Mouse (Mus musculus): ENCODE results near the gene Nup133. TPM values are rescaled to one million over a fixed set of nuclear protein-coding genes. Genes with fewer than 3 reads are reported as not detected.
A peak's percentile ranks its signal among the peaks of the same experiment; 100 is the strongest.

Nup133 gene
- total RNA-seq, 2 experiments from 2014 or later: 13.9 to 17.1 TPM

- no peak for DNase-seq (ENCODE audit: low spot score in 2 of 2)
These were observed 5.2 kb upstream of the Nup133 start for GRCm38 (mm10) chr8:123954246-123954645.

- no peak for DNase-seq (ENCODE audit: low spot score in 2 of 2)
These were observed 4.6 kb upstream of the Nup133 start for GRCm38 (mm10) chr8:123953686-123954085.

GRCm38 (mm10) chr8:123950077-123950802 lies 1.2 kb upstream of the Nup133 start:
- peak; percentile 38 to 51 for DNase-seq (ENCODE audit: low spot score in 2 of 2)

- no peak for DNase-seq (ENCODE audit: low spot score in 2 of 2)
These were observed 571 bp upstream of the Nup133 start for GRCm38 (mm10) chr8:123949686-123949986.

- no peak for DNase-seq (ENCODE audit: low spot score in 2 of 2)
These were observed 20.0 kb downstream of the Nup133 start for GRCm38 (mm10) chr8:123929026-123929425.

GRCm38 (mm10) chr8:123925671-123926070 lies 23.4 kb downstream of the Nup133 start:
- DNase-seq (ENCODE audit: low spot score in 2 of 2): no peak

GRCm38 (mm10) chr8:123924719-123925118 lies 24.3 kb downstream of the Nup133 start:
- peak; percentile 65 to 76 for DNase-seq (ENCODE audit: low spot score in 2 of 2)

- no peak for DNase-seq (ENCODE audit: low spot score in 2 of 2)
These were observed 34.4 kb downstream of the Nup133 start for GRCm38 (mm10) chr8:123914635-123915034.

GRCm38 (mm10) chr8:123912265-123912664 lies 36.8 kb downstream of the Nup133 start:
- DNase-seq (ENCODE audit: low spot score in 2 of 2): no peak

GRCm38 (mm10) chr8:123907604-123908003 lies 41.5 kb downstream of the Nup133 start:
- DNase-seq (ENCODE audit: low spot score in 2 of 2): no peak

- peak in 1 of 2 experiments; percentile 21 for DNase-seq (ENCODE audit: low spot score in 2 of 2)
These were observed 46.4 kb downstream of the Nup133 start for GRCm38 (mm10) chr8:123902653-123903052.

- DNase-seq (ENCODE audit: low spot score in 2 of 2): no peak
These were observed 49.7 kb downstream of the Nup133 start for GRCm38 (mm10) chr8:123899366-123899765.

GRCm38 (mm10) chr8:123898576-123898975 lies 50.5 kb downstream of the Nup133 start:
- DNase-seq (ENCODE audit: low spot score in 2 of 2): no peak

GRCm38 (mm10) chr8:123896774-123897173 lies 52.3 kb downstream of the Nup133 start:
- DNase-seq (ENCODE audit: low spot score in 2 of 2): no peak

GRCm38 (mm10) chr8:123896366-123896761 lies 52.7 kb downstream of the Nup133 start:
- no peak for DNase-seq (ENCODE audit: low spot score in 2 of 2)

- no peak for DNase-seq (ENCODE audit: low spot score in 2 of 2)
These were observed 53.2 kb downstream of the Nup133 start for GRCm38 (mm10) chr8:123895680-123896365.

GRCm38 (mm10) chr8:123895230-123895629 lies 53.8 kb downstream of the Nup133 start:
- DNase-seq (ENCODE audit: low spot score in 2 of 2): no peak

GRCm38 (mm10) chr8:123894502-123895097 lies 54.5 kb downstream of the Nup133 start, which contains the start of gene Acta1:
Acta1 (minus strand) TSS chr8:123894751.
- DNase-seq (ENCODE audit: low spot score in 2 of 2): no peak

- no peak for DNase-seq (ENCODE audit: low spot score in 2 of 2)
These were observed 55.7 kb downstream of the Nup133 start for GRCm38 (mm10) chr8:123893413-123893812.

GRCm38 (mm10) chr8:123892586-123893155 lies 56.4 kb downstream of the Nup133 start:
- DNase-seq (ENCODE audit: low spot score in 2 of 2): no peak

- no peak for DNase-seq (ENCODE audit: low spot score in 2 of 2)
These were observed 57.0 kb downstream of the Nup133 start for GRCm38 (mm10) chr8:123891883-123892585.
